8 mouse cellular contexts compared by ENCODE assay signal in genomic region chr12:87387171-87388121, GRCm38 (mm10). TPM values are rescaled to one million over a fixed set of nuclear protein-coding genes. Genes with fewer than 3 reads are reported as not detected.
DNase-seq lines count a peak whose midpoint lies in the region; ATAC-seq and TF ChIP-seq lines count a peak whose summit lies in the region.

No protein-coding gene starts in this region.

- peak overlapping the region; percentile 89 for H3K9ac ChIP-seq in liver, embryonic 13.5 days
- H3K9ac ChIP-seq in neural tube, embryonic 14.5 days (replicated peaks; ENCODE audit: low read depth, low read length), result peak overlapping the region; percentile 94

- TF ChIP-seq POLR2A in lung, adult 2 months (IDR thresholded peaks at IDR 0.05; ENCODE audit: borderline replicate concordance, extremely low read depth, low read depth, low read length), result no peak

- peaks cover 7% of the 10 kb centered on the region; the same call in 1 of the 2 replicates for H3K4me1 ChIP-seq in lung, adult 2 months (ENCODE audit: control insufficient read depth, insufficient read depth, low read length)
- peaks cover 37% of the 10 kb centered on the region for H3K4me1 ChIP-seq in liver, embryonic 13.5 days (replicated peaks)
- peaks cover 15% of the 10 kb centered on the region for H3K4me1 ChIP-seq in neural tube, embryonic 14.5 days (ENCODE audit: control insufficient read depth, insufficient read depth, low read length)

- H3K36me3 ChIP-seq in liver, embryonic 13.5 days, result no peaks in the 10 kb centered on the region
- no peaks in the 10 kb centered on the region for H3K36me3 ChIP-seq in neural tube, embryonic 14.5 days (ENCODE audit: control insufficient read depth, insufficient read depth, low read length)

- DNase-seq in lung, adult 2 months, result peak; percentile 52
- no peak for DNase-seq in lung, adult 18-20 months
- DNase-seq in cerebellum, postnatal 25 days, result peak; percentile 54 to 61
- DNase-seq in gastrocnemius, postnatal 25 days, result peak; percentile 22
- peak; percentile 57 for DNase-seq in kidney, adult 18-20 months
- peak; percentile 19 for DNase-seq in liver, embryonic 13.5 days
- no peak for DNase-seq in urinary bladder, postnatal 14 days (ENCODE audit: low spot score)

- peak overlapping the region; percentile 76 for H3K27ac ChIP-seq in liver, embryonic 13.5 days
- peak overlapping the region; percentile 82 for H3K27ac ChIP-seq in neural tube, embryonic 14.5 days (ENCODE audit: low read depth, low read length)

- under 1% methylated on average over 65 of the region's 65 CpGs for WGBS in lung, adult 2 months
- WGBS in liver, embryonic 13.5 days (ENCODE audit: insufficient replicate concordance), result under 1% methylated on average over 59 of the region's 65 CpGs
- WGBS in neural tube, embryonic 14.5 days, result 2% methylated on average over 60 of the region's 65 CpGs

- H3K27me3 ChIP-seq in liver, embryonic 13.5 days, result no peaks in the 10 kb centered on the region
- no peaks in the 10 kb centered on the region for H3K27me3 ChIP-seq in neural tube, embryonic 14.5 days (ENCODE audit: control insufficient read depth, insufficient read depth, low read length)

- peak overlapping the region; percentile 91 for H3K4me3 ChIP-seq in lung, adult 2 months (replicated peaks; ENCODE audit: extremely low read depth, low read depth, low read length)
- H3K4me3 ChIP-seq in liver, embryonic 13.5 days (replicated peaks), result peak overlapping the region; percentile 79
- peak overlapping the region; percentile 94 for H3K4me3 ChIP-seq in neural tube, embryonic 14.5 days (ENCODE audit: low read depth, low read length)

- peak overlapping the region; percentile 97 for H3K4me2 ChIP-seq in liver, embryonic 13.5 days
- peak overlapping the region; percentile 93 for H3K4me2 ChIP-seq in neural tube, embryonic 14.5 days (ENCODE audit: low read depth, low read length)

- no peaks in the 10 kb centered on the region for H3K9me3 ChIP-seq in liver, embryonic 13.5 days (replicated peaks)
- H3K9me3 ChIP-seq in neural tube, embryonic 14.5 days (ENCODE audit: control insufficient read depth, low read length), result no peaks in the 10 kb centered on the region

- TF ChIP-seq CTCF in lung, adult 2 months (IDR thresholded peaks at IDR 0.05; ENCODE audit: insufficient read depth, low read length), result no peak

- ATAC-seq in liver, embryonic 13.5 days (ENCODE audit: low read depth), result peak; percentile 21
- peak; percentile 38 for ATAC-seq in neural tube, embryonic 14.5 days (ENCODE audit: low read depth)

RNA-seq across cellular contexts. Expression of gene Sptlc2, which starts 0.7 kb away (rescaled TPM):
- polyA plus RNA-seq in lung, adult 2 months (2012; rRNA removed), result 18.6 and 35.0 TPM in 2 replicates
- 10 to 100 TPM; 10.3 to 11.4 TPM for total RNA-seq in gastrocnemius, postnatal 25 days (2021)
- 30.6 and 36.4 TPM in 2 replicates for polyA plus RNA-seq in liver, embryonic 13.5 days (2015; fragmentation: Nextera tagmentation; extraction: Ambion mirVana)
- polyA plus RNA-seq in neural tube, embryonic 14.5 days (2014; fragmentation: Nextera tagmentation; extraction: Ambion mirVana), result 70.5 and 81.8 TPM in 2 replicates

RNA-seq across cellular contexts. Expression of gene Slirp, which starts 56.2 kb away (rescaled TPM):
- polyA plus RNA-seq in lung, adult 2 months (2012; rRNA removed), result 8.4 and 11.3 TPM in 2 replicates
- total RNA-seq in gastrocnemius, postnatal 25 days (2021), result 100 to 1,000 TPM; 135 to 140 TPM
- 228 and 232 TPM in 2 replicates for polyA plus RNA-seq in liver, embryonic 13.5 days (2015; fragmentation: Nextera tagmentation; extraction: Ambion mirVana)
- 212 and 251 TPM in 2 replicates for polyA plus RNA-seq in neural tube, embryonic 14.5 days (2014; fragmentation: Nextera tagmentation; extraction: Ambion mirVana)

RNA-seq across cellular contexts. Expression of gene Alkbh1, which starts 56.4 kb away (rescaled TPM):
- polyA plus RNA-seq in lung, adult 2 months (2012; rRNA removed), result 10.2 and 10.8 TPM in 2 replicates
- total RNA-seq in gastrocnemius, postnatal 25 days (2021), result 1 to 10 TPM; 4.2 to 5.1 TPM
- polyA plus RNA-seq in liver, embryonic 13.5 days (2015; fragmentation: Nextera tagmentation; extraction: Ambion mirVana), result 20.6 and 24.9 TPM in 2 replicates
- polyA plus RNA-seq in neural tube, embryonic 14.5 days (2014; fragmentation: Nextera tagmentation; extraction: Ambion mirVana), result 38.1 and 40.4 TPM in 2 replicates

Comparison
In these comparisons a context has a peak if more than half of its experiments do, and no peak if none do; other contexts are left out.
1. DNase-seq: peak in lung, adult 2 months (single experiment), cerebellum, postnatal 25 days (2 of 2), gastrocnemius, postnatal 25 days (single experiment), kidney, adult 18-20 months (single experiment) and liver, embryonic 13.5 days (single experiment); none in lung, adult 18-20 months (0 of 2) and urinary bladder, postnatal 14 days (single experiment).
2. RNA of gene Slirp, which starts 56.2 kb away (polyA plus RNA-seq): 212 to 251 TPM in neural tube, embryonic 14.5 days and 228 to 232 TPM in liver, embryonic 13.5 days; 8.4 to 11.3 TPM in lung, adult 2 months; every median in the first group is over 10 times any median in the second.
3. Peak in every context shown above with its lines, with median percentiles within 50 percentile points of each other: H3K4me3 ChIP-seq.